Mouse (Mus musculus): ENCODE data around the gene Gm20547. TPM values are rescaled to one million over a fixed set of nuclear protein-coding genes. Genes with fewer than 3 reads are reported as not detected.

Gene Gm20547
- total RNA-seq, 2 experiments from 2014 or later, result not detected

DNA sequence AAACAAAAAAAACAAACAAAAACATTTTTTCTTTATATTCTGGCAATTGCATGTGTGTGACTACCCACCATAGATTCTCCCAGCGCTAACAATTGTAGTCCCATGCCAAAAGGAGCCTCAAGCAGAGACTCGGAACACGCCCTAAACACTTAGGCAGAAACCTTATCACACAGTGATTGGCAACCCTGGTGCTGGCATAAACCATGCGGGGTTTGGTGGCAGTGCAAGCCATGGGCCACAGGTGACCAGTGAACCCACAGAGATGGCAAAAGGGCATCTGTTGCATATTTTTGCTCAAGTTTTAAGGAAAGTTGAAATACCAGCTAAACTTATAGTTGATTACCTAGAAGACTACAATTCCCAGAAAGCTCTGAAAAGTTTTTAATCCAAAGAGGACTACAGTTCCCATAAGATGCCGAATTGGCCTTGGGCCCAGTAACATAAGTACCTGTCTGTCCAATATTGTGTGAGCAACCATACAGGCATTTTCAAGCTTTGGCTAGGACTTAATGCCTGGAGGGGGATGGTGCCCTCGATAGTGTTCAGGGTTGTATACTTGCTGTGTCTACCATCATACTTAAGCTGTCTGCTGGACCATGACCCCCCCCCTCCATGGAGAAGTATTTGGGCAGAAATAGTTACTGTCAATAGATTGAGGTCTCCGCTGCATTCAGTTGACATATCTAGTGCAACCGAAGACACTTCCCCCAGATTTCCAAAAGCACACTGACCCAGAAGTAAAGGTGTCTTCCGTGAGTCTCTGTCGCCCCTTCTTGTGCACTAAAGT, 15.7 kb upstream of the Gm20547 start:
- no peak for DNase-seq (ENCODE audit: low spot score in 2 of 2)

DNA sequence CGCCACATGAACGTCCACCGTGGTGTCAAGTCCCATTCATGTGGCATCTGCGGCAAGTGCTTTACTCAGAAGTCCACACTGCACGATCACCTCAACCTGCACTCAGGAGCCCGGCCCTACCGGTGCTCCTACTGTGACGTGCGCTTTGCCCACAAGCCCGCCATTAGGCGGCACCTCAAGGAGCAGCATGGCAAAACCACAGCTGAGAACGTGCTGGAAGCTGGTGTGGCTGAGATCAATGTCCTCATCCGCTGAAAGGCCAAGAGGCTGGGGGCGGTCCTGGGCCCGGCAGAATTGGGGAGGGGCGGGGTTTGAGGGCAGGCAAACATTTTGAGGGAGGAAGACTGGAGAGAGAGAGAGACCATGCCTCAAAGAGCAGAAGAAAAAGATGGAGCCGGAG, 14.5 kb upstream of the Gm20547 start:
- DNase-seq (ENCODE audit: low spot score in 2 of 2), result no peak

DNA sequence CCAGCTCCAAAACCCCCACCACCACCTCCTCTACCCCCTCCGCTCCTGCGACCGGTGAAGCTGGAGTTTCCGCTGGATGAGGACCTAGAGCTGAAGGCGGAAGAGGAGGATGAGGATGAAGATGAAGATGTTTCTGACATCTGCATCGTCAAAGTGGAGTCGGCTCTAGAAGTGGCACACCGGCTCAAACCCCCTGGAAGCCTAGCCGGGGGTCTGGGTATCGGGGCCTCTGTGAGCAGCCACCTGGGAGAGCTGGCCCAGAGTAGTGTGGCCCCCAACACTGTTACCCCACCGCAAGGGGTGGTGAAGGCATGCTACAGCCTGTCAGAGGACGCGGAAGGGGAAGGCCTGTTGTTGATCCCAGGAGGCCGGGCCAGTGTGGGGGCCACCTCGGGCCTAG, 13.9 kb upstream of the Gm20547 start:
- no peak for DNase-seq (ENCODE audit: low spot score in 2 of 2)

DNA sequence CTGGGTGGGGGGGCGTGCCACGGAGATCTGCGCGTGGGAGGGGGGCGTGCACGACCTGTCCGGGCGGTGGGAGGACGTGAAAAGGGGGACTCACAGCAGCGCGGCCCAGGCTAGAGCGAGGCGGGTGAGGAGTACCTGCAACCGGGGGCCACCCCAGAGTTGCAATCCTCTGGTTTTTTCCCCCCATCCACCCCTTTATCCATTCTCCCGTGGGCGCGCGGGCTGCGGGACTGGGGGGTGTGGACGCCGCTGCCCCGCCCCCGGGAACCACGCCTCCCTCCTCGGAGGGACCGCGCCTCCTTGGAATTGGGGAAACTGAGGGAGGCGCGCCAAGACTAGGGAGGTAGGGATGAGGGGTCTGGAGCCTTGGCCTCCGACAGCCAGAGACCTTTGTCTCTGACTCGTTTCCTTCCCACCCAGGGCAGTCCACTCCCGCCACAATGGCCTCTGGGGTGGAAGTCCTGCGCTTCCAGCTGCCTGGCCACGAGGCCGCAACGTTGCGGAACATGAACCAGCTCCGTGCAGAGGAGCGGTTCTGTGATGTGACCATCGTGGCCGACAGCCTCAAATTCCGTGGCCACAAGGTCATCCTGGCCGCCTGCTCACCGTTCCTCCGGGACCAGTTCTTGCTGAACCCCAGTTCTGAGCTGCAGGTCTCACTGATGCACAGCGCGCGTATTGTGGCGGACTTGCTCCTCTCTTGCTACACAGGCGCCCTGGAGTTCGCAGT, 13.1 kb upstream of the Gm20547 start:
- DNase-seq (ENCODE audit: low spot score in 2 of 2), result peak in 1 of 2 experiments; percentile 38

DNA sequence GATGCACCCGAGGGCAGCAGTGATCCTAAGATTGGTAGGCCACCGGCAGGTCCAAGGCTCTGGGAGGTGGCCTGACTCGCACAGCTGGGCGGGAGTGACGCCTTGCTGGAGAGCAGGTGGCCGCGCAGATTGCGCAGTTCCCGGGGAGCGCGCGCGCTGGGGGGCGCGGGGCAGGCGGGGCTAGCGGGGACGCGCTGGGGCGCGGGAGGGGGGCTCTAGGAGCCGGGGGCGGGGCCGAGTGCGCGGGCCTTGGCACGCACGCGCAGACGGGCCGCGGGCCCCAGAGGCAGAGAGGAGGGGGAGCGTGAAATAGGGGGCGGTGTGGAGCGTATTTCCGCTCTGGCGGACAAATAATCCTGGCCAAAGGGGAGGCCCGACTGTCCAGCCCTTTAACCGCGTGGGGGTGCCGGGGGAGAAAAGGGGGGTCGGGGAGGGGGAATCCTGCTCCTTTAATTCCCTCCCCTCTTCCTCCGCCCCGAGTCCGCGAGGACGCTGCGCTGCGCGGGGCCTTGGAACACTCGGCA, 12.3 kb upstream of the Gm20547 start:
- peak; percentile 89 to 94 for DNase-seq (ENCODE audit: low spot score in 2 of 2)

DNA sequence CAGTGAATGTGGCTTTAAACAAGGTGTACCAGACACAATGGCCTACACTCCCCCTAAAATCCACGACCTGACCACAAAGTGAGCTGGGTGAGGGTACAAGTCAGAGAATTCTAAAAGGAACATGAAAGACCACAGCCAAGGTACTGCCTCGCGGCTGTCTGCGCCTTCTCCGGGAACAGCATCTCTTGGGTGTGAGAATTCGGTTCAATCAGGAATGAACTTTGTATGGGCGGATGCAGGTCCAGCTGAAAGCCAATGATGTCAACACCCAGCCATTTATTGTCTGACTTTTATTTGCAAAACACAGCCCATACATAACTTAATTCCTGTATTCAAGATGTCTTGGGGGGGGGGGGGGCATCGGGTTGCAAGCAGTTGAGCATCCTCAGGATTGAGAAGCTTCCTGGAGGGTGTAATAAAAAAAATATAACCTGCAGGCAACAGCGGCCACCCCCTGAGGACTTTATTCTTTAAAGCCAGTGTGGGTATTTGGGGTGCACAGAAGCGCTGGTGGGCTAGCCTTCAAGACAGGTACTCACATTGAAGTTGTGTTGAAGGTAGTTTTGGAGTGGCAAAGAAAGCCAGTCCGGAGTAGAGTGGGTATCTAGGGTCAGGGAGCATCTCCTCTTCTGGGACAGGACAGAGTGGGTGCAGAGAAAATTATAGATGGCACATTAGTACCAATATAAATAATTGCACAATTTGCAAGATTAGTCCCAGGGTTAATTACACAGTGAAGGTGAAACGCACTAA, 11.4 kb upstream of the Gm20547 start:
- no peak for DNase-seq (ENCODE audit: low spot score in 2 of 2)

DNA sequence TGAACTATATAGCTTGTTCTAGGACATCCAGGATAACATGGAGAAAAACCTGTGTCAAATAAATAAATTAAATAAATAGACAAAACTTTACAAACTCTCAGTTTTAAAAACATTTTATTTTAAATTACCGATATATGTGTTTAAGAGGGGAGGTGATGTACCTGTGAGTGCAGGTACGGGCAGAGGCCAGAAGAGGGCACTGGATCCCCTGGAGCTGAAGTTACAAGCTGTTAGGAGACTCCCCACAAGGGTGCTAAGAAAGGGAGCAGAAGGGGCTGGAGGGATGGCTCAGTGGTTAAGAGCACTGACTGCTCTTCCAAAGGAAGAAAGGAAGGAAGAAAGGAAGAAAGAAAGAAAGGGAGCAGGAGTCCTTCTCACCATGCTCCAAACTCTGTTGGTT, 9.5 kb upstream of the Gm20547 start:
- no peak for DNase-seq (ENCODE audit: low spot score in 2 of 2)

DNA sequence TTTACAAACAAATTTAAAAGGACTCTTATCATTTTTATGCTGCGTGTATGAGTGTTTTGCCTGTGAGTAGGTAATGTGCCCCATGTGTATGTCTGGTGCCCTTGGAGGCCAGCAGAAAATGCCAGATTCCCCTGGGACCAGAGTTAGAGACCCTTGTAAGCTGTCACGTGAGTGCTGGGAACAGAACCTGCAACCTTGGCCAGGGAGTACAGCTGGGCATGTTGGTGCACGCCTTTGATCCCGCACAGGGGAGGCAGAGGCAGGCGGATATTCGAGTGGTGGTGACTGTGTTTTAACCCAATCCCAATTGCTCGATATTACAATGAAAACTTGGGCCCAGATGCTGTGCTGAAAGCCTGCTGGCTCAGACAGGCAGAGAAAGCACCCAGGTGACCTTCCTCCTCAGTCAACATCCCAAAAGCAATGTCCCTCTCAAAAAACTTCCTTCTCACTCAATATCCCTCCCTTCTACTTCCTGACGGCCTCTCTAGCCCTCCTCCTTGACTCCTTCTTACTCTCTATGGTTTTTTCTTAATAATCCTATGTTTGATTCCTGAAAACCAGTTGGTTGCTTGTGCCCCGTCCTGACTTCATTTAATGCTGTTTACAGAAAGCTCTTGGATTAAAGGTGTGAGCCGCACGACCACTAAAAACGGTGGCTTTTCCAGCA, 8.4 kb upstream of the Gm20547 start:
- no peak for DNase-seq (ENCODE audit: low spot score in 2 of 2)

DNA sequence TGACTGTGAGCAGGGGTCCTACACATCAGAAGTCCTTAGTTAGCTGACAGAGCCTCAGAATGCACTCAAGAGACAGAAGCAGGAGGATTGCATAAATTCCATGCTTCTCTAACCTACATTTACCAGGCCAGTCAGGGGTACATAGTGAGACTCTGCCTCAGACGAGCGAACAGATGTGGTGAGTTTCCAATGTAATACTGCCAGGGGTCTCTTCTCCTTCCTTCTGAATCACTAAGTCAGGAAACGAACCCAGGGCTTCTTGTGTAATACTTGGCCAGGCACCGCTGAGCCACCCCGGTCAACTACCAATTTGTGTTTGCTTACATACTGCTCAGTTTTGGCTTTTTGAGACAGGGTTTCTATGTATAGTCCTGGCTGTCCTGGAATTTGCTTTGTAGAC, 6.1 kb upstream of the Gm20547 start:
- no peak for DNase-seq (ENCODE audit: low spot score in 2 of 2)

DNA sequence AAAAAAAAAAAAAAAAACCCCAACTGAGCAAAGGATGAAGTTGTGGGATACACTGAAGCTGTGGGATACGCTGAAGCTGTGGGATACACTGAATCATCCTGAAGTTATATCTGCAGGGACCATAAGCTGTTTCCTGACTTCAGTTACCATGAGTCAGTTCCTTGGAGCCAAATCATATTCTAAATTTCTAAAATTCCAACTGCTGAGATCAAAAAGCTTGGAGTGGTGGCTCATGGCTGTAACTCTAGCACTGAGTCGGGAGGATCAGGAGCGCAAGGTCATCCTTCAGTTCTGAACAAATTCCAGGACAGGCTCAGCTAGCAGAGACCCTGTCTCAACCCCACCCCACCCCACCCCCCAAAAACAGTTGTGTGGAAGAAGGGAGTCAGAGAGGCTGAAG, 3.8 kb upstream of the Gm20547 start:
- no peak for DNase-seq (ENCODE audit: low spot score in 2 of 2)

DNA sequence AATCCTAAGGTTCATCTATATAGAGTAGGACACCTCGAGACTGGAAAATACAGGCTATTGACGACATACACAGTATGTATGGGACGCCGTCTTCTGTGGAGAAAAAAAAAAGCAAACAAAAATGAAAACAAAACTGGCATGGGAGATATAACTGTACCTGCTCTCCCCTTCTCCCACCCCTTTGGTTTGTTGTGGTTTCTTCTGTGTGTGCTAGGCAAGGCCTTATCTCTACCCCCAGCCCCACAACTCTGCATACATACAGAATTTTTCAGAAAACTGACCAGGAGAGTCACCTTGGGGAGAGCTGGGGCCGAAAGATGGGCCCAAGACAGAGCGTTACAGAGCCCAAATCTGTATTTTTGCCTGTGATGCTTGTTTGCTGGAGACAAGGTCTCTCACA, 2.9 kb upstream of the Gm20547 start:
- DNase-seq (ENCODE audit: low spot score in 2 of 2), result no peak

DNA sequence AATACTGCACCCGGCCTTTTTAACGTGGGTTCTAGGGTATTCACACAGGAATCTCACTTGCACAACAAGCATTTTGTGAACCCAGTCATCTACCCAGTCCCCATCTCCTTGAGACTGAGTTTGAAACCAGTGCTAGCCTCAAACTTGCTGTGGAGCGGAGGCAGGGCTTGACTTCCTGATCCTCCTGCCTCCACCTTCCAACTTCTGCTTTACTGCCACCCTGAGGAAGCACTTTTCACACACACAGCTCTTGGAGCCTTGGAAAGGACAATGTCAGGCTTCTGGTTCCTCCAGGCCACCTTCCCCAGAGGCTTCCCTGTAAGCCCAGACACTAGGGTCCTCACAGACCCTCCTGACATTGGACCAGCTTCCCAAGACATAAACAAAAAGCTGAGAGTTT, 1.5 kb upstream of the Gm20547 start:
- DNase-seq (ENCODE audit: low spot score in 2 of 2), result no peak

DNA sequence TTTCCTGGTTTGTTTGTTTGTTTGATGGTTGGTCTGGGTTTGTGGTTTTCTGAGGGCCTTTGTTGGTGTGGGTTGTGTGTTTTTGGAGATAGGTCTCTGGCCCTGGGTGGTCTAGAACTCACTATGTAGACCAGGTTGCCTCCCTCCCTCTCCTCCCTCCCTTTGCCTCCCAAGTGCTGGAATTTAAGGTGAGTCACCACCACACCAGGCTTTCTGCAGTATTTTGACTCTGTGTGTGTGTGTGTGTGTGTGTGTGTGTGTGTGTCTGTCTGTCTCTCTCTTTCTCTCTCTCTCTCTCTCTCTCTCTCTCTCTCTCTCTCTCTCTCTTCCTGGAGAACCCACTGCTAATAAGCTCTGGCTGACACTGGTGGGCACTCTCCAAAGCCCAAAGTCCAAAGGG, 676 bp downstream of the Gm20547 start:
- no peak for DNase-seq (ENCODE audit: low spot score in 2 of 2)

DNA sequence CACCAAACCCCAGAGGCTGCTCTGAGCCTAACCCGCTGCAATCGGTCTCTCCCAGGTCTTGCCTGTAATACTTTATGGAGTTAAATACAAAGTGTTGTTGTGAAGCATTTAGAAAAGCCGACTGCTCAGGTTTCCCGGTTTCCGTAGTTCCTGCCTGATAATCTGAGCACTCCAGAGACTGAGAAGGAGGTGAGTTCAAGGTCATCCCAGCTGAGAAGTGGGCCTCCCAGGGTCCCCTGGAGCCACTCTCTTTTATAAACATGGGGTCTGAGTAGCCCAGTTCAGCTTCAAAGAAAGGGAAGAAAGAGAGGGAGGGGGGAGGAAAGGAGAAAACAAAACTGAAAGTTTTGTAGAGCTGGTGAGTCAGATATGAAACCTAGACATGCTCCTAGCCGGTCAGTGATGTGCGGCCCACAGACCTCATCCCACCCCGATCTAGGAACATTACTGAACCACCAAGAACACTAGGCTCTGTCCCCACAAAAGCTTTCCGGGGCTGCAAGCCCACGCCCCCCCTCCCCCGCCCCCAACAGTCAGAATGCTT, 2.4 kb downstream of the Gm20547 start, which contains the start of gene Zbtb12:
Gene Zbtb12, plus strand, starts transcription at position 148 of the 544 bp plus-strand sequence.
- no peak for DNase-seq (ENCODE audit: low spot score in 2 of 2)

DNA sequence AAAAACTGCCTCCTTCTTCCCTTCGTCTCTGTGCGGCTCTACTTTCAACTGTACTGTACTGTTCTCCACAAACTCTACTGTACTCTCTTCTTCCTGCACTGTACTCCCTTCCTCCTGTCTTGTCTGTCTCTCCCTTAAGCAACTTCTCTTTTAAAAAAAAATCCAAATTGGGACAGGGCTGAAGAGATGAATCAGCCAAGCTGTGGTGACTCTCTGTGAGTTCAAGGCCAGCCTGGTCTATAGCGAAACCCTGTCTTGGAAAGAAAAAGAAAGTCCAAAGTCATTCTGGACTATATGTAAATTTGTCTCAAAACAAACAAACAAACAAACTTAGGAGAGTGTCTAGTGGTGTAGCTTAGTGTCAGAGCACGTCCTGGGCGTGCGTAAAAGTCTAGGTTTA, 7.5 kb downstream of the Gm20547 start:
- DNase-seq (ENCODE audit: low spot score in 2 of 2), result no peak

DNA sequence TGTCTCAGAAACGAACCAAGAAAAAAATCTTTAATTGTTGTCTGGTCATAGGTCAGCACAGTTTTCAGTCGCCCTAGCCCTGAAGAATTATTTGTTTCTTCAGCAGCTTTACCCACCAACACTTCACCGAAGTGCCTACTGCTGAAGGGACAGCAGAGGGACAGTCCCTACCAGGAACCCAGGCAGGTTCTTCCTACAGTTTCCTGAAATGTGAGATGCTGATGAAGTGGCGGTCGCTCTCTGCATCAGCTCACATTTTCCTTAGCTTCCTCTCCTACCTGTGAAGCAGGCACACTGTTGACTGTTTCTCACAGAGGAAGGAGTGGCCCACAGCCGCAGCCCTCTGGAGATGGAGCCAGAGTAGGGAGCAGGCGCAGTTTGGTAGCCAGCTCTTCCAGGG, 15.9 kb downstream of the Gm20547 start:
- no peak for DNase-seq (ENCODE audit: low spot score in 2 of 2)

DNA sequence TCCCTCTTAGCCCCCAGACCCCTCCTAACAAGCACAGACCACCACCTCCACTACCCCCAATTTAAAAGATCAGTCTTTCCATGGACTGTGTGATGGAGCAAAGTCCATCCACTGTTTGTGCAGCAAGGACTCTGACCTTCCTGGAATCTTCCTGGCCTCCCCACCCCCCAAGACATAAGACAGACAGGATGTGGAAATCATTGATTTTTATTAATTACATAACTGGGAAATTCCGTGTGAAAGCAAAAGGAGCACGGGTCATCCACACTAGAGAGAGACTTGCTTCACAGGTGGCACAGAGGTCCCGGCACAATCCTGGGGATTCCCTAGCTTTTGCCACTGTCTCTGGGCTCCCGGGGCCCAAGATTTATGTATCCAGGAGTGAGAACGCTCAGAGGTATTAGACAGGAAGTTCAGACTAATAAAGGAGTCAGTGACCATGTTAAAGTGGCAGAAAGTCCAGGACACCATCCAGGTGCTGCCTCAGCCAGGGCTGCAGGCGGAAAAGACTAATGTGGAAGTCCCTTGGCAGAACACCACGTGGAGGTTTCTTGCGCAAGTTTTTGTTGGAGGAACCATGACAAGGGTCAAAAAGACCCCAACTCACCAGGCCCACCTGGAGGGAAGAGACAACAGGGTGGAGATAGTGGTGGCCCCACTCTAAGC, 19.3 kb downstream of the Gm20547 start, which contains the start of gene Cfb:
Gene Cfb, minus strand, starts transcription at position 103 of the 666 bp plus-strand sequence.
- no peak for DNase-seq (ENCODE audit: low spot score in 2 of 2)

DNA sequence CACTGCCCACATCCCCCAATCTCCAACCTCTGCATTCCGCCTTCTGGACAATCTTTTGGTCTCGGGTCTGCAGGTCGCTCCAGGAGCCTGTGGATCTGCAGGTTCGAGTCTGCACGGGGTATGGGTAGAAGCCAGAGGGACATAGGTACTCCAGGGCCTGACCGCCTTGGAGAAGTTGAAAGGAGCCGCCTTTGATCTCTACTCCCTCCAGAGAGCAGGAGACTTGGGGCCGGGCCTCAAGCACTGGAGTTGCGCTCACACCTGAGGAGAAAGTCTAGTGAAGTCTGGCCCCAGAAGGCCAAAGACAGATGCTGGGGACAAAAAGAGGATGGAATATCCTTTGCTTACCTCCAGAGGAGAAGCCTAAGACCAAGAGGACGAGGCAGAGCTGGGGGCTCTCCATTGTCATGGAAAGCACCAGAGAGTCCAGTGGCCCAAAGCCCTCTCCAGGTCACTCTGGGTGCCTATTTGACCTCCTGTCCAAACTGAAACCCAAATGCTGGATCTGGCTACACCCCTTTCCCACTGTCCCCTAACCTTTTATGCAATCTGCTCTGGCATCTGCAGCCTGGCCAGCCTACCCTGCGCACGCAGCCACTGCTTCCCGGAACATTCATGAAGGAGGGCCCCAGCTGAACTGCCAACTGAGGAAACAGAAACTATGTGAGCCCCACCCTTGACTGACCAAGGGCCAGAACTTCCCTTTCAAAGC, 20.0 kb downstream of the Gm20547 start:
- no peak for DNase-seq (ENCODE audit: low spot score in 2 of 2)

DNA sequence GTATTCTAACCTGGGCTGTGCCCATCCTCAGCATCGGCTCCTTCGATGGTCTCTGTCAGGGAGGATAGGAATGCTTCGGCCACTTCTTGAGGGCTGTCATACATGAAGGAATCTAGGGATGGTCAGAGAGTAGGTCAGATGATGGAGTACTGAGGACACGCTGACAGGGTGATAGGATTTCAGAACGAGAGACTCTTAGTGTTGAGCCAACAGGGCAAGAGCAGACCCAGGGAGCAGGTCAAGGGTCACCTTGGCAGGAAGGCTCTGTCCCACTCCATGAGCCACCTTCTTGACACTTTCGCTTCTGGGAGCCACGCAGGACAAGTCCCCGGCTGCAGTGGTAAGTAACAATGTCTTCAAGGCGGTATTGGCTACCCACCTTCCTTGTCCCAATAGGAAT, 21.3 kb downstream of the Gm20547 start:
- DNase-seq (ENCODE audit: low spot score in 2 of 2), result no peak

DNA sequence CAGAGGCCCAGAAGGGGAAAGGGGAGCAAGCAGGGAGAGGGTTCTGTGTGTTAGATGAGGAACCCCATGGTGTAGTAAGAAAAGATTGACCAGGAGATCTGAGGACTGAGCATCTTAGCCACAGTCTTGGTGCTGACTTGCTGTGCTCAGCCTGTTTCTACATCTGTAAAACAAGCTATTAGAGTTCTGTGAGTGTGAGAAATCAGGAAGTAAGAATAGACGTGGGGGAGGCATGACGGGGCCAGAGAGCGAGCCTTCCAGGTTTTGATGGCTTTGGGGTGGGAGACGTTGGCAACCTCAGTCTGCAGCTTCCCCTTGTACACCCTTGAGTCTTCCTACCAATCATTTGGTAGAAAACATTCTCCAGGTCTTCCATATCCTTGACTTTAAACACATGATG, 23.2 kb downstream of the Gm20547 start:
- DNase-seq (ENCODE audit: low spot score in 2 of 2), result no peak

Measured in adrenal gland, postnatal 4 days (tissue).